Mouse (Mus musculus): Measurements from ENCODE around the gene Rtn4rl2.
"Not testable (repeated sequence)": the region's sequence is repeated elsewhere in the genome, so short reads cannot be mapped to it uniquely, and the experiment has no call there.

Gene Rtn4rl2

GRCm38 (mm10) chr2:84886234-84886731, at the start of gene Rtn4rl2:
TSS of gene Rtn4rl2 (minus strand) at chr2:84886710.
- DNase-seq (ENCODE audit: low read depth, low spot score) = no peak

GRCm38 (mm10) chr2:84935065-84935464, 48.6 kb upstream of the Rtn4rl2 start:
- DNase-seq (ENCODE audit: low read depth, low spot score) = no peak

DNA sequence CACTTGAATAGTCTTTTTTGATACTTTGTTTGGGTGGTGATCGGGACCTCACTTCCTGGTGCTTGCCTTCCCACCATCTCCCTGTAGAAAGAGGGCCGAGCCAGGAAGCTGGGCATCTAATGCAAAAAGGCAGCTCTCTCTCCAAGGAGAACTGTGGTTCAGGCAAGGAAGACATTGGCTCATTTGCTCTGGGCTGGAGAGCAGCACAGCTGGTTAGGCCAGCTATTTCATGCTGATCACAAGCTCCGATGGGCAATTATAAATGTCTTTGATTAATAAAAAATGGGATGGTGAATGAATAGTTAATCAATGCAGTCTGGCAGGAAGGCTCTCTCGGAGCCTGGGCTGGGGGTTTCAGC, 48.1 kb upstream of the Rtn4rl2 start:
- DNase-seq (ENCODE audit: low read depth, low spot score) = no peak

GRCm38 (mm10) chr2:84933992-84934648, 47.6 kb upstream of the Rtn4rl2 start:
- DNase-seq (ENCODE audit: low read depth, low spot score) = no peak

GRCm38 (mm10) chr2:84930186-84930585, 43.7 kb upstream of the Rtn4rl2 start:
- no peak for DNase-seq (ENCODE audit: low read depth, low spot score)

DNA sequence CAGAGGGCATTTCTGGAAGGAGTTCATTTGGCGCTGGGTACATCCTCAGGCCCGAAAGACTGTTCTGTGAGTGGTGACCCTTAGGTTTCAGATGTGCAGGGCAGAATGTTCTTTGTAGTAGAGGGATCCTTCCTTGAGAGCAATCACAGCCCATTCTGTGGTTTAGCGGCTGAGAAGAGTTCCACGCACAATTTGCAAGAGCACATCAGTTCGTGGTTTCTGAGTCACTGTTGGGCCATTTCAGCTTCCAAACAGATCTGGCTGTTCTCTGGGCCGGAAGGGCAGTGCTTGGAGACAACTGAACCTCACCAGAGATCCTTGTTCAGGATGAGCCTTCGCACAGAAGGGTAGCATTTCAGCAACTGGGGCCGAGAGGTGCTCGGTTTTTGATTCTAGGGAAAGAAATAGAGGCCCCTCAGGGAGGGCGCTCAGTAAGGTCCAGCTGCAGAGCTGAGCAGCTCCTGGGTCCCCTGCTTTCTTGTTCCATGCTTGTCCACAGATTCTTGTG, 33.1 kb upstream of the Rtn4rl2 start:
- no peak for DNase-seq (ENCODE audit: low read depth, low spot score)

- no peak for DNase-seq (ENCODE audit: low read depth, low spot score)
Observed at GRCm38 (mm10) chr2:84918188-84918587, 31.7 kb upstream of the Rtn4rl2 start.

- peak; percentile 25 for DNase-seq (ENCODE audit: low read depth, low spot score)
Observed at GRCm38 (mm10) chr2:84916548-84917320, 30.2 kb upstream of the Rtn4rl2 start.

DNA sequence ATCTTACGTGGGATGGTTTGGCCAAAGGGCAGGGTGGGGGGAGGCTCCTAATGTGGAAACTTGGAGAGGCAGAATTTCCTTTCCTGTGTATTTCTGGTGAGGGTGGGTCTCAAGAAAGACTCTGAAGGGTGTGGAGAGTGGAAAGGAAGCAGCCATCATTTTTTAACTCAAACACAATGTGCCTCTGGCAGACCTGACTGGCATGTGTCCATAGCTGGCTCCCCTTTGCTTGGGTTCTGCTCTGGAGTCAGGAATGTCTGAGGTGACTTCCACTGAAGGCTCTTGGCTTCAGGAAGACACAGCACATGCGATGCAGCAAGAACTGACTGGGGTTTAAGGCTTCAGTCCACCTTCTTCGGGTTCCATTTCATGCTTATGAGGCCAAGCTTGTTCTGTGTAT, 28.8 kb upstream of the Rtn4rl2 start:
- DNase-seq (ENCODE audit: low read depth, low spot score) = no peak

- DNase-seq (ENCODE audit: low read depth, low spot score) = no peak
Observed at GRCm38 (mm10) chr2:84913881-84914280, 27.4 kb upstream of the Rtn4rl2 start.

DNA sequence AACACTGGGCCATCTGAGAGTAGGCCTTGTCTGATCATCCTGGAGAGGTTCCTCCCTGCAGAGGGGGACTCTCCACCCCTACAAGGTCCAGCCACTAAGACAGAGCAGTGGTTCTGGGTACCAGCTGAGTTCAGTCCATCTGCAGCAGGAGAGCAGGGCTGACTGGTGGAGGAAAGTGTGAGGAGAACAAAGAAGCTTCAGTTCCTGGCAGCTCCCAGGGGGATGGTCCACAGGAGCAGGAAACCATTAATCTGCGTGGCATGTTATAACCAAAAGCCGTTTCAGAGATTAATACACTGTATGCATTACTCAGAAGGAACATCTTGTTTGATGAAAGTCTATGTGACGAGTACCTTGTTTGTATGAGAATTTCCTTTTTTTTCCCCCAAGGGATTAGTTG, 26.2 kb upstream of the Rtn4rl2 start:
- DNase-seq (ENCODE audit: low read depth, low spot score) = no peak

GRCm38 (mm10) chr2:84896686-84897085, 10.2 kb upstream of the Rtn4rl2 start:
- DNase-seq (ENCODE audit: low read depth, low spot score) = not testable (repeated sequence)

DNA sequence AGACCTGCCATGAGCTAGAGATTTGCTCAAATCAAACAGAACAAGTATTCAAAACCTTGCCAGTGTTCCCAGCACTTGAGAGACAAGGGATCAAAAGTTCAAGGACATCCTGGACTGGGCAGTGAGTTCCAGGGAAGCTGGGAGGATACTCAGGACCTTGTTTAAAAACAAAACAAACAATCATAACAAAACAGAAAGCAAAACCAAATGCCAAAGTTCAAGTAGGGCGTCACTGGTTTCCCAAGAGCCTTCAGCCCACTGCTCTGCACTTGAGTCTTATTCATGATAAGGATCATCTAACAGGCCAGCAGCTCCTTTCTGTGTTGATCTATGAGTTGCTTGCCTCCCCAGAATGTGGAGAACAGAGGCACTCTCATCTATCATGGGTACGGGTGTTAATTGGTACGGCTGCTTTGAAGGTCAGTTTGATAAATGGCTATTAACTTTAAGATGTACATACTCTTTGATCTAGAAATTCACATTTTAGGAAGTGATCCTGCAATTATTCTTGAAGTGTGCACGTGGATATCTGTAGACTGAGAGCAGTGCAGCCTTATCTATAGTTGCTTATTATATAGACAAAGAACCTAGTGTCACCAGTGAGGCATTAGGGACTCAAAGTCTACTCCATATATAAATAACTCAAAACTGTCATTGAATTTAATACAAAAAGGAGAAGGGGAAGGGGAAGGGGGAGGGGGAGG, 9.1 kb upstream of the Rtn4rl2 start:
- DNase-seq (ENCODE audit: low read depth, low spot score) = no peak

DNA sequence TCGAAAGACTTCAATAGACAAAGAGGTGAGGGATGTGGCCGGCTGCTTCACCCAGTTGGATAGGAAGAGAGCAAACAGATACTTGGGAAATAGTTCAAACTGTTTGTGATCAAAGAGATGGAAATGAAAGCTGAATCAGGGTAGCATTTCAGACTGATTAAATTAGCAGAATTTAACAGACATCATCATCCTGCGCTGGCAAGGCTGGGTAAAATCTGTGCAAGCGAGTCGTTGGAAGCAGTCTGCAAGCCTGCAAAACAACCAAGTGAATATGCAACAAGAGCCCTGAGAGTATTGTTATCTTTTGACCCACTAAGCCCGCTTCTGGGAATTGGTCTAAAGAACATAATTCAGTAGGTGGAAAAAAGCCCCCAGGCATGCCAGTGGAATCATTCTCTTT, 6.8 kb upstream of the Rtn4rl2 start:
- DNase-seq (ENCODE audit: low read depth, low spot score) = peak; percentile 34

DNA sequence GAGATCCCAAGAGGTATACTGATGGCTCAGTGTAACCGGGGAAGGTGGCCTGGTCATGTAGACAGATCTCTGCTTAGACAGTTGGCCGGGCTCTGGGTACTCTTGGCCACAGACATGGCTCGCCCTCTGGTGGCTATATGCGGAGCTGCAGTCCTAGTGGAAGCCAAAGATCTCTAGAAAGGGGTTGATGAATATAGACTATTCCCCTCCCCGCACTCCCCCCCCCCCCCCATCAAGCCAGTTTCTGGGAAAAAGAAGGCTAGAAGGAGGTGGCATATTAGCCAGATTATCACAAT, 3.5 kb upstream of the Rtn4rl2 start:
- peak; percentile 79 for DNase-seq (ENCODE audit: low read depth, low spot score)

- peak; percentile 56 for DNase-seq (ENCODE audit: low read depth, low spot score)
Observed at GRCm38 (mm10) chr2:84889316-84890044, 3.0 kb upstream of the Rtn4rl2 start.

DNA sequence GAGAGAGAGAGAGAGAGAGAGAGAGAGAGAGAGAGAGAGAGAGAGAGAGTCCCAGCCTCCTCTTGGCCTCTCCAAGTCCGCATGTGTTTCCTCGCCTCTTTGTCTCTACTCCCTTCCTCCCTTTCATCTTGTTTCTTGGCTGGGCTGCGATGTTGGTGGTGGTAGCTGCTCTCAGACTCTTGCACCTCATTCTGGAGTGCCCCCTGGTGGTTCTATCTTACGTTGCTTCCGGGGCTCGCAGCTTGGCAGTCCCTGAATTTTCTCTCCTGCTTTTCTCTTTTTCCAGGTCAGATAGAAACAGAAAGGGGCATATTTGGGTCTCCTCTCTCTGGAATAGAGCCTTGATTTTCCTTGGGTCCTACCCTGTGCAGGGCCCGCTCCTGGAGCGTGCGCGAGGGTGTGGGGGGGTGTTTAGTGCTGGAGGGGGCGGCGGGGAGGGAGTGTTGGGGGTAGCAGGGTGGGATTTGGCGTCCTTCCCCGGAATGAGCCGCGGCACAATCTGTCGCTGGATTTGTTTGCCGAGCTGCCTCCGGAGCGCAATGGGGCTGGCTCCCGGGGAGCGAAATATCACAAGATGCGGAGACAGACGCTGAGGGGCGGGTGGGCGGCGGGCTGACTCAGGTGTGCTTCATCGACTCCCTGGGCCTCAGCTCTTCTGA, 2.3 kb upstream of the Rtn4rl2 start:
- DNase-seq (ENCODE audit: low read depth, low spot score) = peak; percentile 86

- peak; percentile 76 for DNase-seq (ENCODE audit: low read depth, low spot score)
Observed at GRCm38 (mm10) chr2:84887411-84888271, 1.1 kb upstream of the Rtn4rl2 start.

DNA sequence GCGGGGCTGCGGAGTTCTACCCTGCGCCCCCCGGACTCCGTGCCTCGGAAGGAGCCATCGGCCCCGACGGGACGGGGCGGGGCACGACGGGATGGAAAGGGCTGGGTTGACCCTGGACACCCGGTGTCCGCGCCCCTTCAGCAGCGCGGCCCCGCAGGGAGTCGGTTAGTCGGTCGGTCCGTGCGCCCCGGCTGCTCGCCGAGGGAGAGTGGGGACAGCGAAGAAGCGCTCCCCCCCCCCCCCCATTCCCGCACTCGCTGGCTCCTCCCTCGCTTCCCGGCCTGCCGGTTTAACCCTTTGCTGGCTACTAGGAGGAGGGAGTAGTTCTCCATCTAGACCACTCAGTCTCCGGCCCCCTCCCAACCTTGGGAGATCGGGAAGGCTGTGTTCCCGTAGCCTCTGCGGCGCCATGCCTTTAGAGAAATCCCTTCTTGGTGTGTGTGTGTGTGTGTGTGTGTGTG, 341 bp upstream of the Rtn4rl2 start:
- DNase-seq (ENCODE audit: low read depth, low spot score) = peak; percentile 55
